ENCODE assay signal across 8 mouse cellular contexts in the genomic region with DNA sequence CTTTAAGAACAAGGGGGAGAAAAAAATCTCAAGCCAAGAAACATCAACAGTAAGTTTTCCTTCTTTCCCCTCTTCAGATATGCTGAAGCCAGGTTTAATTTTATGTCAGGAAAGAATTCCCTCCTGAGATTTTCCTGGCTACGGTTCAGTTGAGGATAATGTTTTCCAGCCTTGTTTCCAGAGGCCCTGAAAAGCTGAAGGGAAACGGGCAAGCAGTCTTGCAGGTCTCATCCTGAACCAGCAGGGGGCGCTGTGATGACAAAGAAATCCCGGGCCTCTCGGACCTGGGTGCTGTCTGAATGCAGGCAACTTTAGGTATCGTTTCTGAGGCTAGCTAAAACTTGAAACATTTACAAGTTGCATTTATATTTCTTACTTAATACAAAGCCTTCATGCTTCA.
DNase-seq lines count a peak whose midpoint lies in the region; ATAC-seq and TF ChIP-seq lines count a peak whose summit lies in the region.

No protein-coding gene starts in this region.

- peak; percentile 77 for TF ChIP-seq CTCF in ES-Bruce4 (IDR thresholded peaks at IDR 0.05; ENCODE audit: low read depth, low read length)

- TF ChIP-seq EP300 in ES-Bruce4 (IDR thresholded peaks at IDR 0.05; ENCODE audit: insufficient read depth, low read depth, low read length), result no peak

- H3K36me3 ChIP-seq in ES-Bruce4 (ENCODE audit: control insufficient read depth, insufficient read depth, low read length, poor library complexity, severe bottlenecking) (no peaks in the 10 kb centered on the region), macrophage (ENCODE audit: inconsistent target) (no peaks in the 10 kb centered on the region)
- H3K36me3 ChIP-seq in forebrain, embryonic 14.5 days (ENCODE audit: control insufficient read depth, insufficient read depth, low read length), result no peaks in the 10 kb centered on the region
- no peaks in the 10 kb centered on the region for H3K36me3 ChIP-seq in hindbrain, embryonic 11.5 days (ENCODE audit: control insufficient read depth, insufficient read depth, low read length)

- no peak for TF ChIP-seq POLR2A in ES-Bruce4 (IDR thresholded peaks at IDR 0.05; ENCODE audit: insufficient read depth, low read length)

- H3K4me2 ChIP-seq in forebrain, embryonic 14.5 days (ENCODE audit: low read length), result no peak overlapping the region
- no peak overlapping the region for H3K4me2 ChIP-seq in hindbrain, embryonic 11.5 days (replicated peaks; ENCODE audit: low read depth, low read length)

- no peaks in the 10 kb centered on the region for H3K27me3 ChIP-seq in ES-Bruce4 (ENCODE audit: control insufficient read depth, insufficient read depth, low read length, poor library complexity, severe bottlenecking)
- H3K27me3 ChIP-seq in forebrain, embryonic 14.5 days (replicated peaks; ENCODE audit: control insufficient read depth, insufficient read depth, low read length), result no peaks in the 10 kb centered on the region
- H3K27me3 ChIP-seq in hindbrain, embryonic 11.5 days (ENCODE audit: control insufficient read depth, insufficient read depth, low read length), result no peaks in the 10 kb centered on the region

- no peaks in the 10 kb centered on the region for H3K4me1 ChIP-seq in ES-Bruce4 (ENCODE audit: control insufficient read depth, insufficient read depth, low read length)
- no peaks in the 10 kb centered on the region for H3K4me1 ChIP-seq in forebrain, embryonic 14.5 days (ENCODE audit: control insufficient read depth, insufficient read depth, low read length)
- no peaks in the 10 kb centered on the region for H3K4me1 ChIP-seq in hindbrain, embryonic 11.5 days (replicated peaks; ENCODE audit: control insufficient read depth, insufficient read depth, low read length)

- 4% methylated on average over 6 of the region's 6 CpGs for WGBS in forebrain, embryonic 14.5 days
- WGBS in hindbrain, embryonic 11.5 days, result 10% methylated on average over 6 of the region's 6 CpGs
- WGBS in macrophage (ENCODE audit: missing documents), result 5% methylated on average over 6 of the region's 6 CpGs

- H3K27ac ChIP-seq in ES-Bruce4 (ENCODE audit: insufficient read depth, low read length) (no peak overlapping the region), macrophage (peak overlapping the region; percentile 21; the same call in 1 of the 2 replicates)
- H3K27ac ChIP-seq in forebrain, embryonic 14.5 days (ENCODE audit: low read depth, low read length), result no peak overlapping the region
- H3K27ac ChIP-seq in hindbrain, embryonic 11.5 days (ENCODE audit: low read depth, low read length), result no peak overlapping the region

- ATAC-seq in forebrain, embryonic 14.5 days, result peak; percentile 81
- peak; percentile 63 for ATAC-seq in hindbrain, embryonic 11.5 days (ENCODE audit: low FRiP score)

- no peaks in the 10 kb centered on the region for H3K79me2 ChIP-seq in macrophage (ENCODE audit: inconsistent target)

- H3K9me3 ChIP-seq in ES-Bruce4 (replicated peaks; ENCODE audit: control insufficient read depth, insufficient read depth, low read length, poor library complexity, severe bottlenecking), result no peaks in the 10 kb centered on the region
- no peaks in the 10 kb centered on the region for H3K9me3 ChIP-seq in forebrain, embryonic 14.5 days (replicated peaks; ENCODE audit: control insufficient read depth, low read length)
- H3K9me3 ChIP-seq in hindbrain, embryonic 11.5 days (ENCODE audit: control insufficient read depth, low read length), result no peaks in the 10 kb centered on the region

- peak; percentile 2 for DNase-seq in c-Kit-negative CD71-positive TER-119-positive erythroid progenitor cells, embryonic 14.5 days (ENCODE audit: low read depth, low spot score)
- peak; percentile 82 for DNase-seq in forebrain, embryonic 14.5 days (ENCODE audit: low spot score)
- peak; percentile 88 for DNase-seq in hindbrain, embryonic 11.5 days (ENCODE audit: low spot score)
- peak; percentile 77 to 85 for DNase-seq in layer of hippocampus, postnatal 14 days (ENCODE audit: low spot score in 2 of 2)
- peak; percentile 55 for DNase-seq in right cerebral cortex, adult 18-20 months
- DNase-seq in urinary bladder, adult 2 months (ENCODE audit: low spot score), result peak; percentile 64

- H3K4me3 ChIP-seq in ES-Bruce4 (ENCODE audit: low read depth, low read length) (no peak overlapping the region), macrophage (ENCODE audit: inconsistent target) (no peak overlapping the region)
- no peak overlapping the region for H3K4me3 ChIP-seq in forebrain, embryonic 14.5 days (ENCODE audit: low read depth, low read length)
- no peak overlapping the region for H3K4me3 ChIP-seq in hindbrain, embryonic 11.5 days (ENCODE audit: low read depth, low read length)

- no peak overlapping the region for H3K9ac ChIP-seq in ES-Bruce4 (ENCODE audit: low read depth, poor library complexity, severe bottlenecking)
- H3K9ac ChIP-seq in forebrain, embryonic 14.5 days (ENCODE audit: low read length), result no peak overlapping the region
- H3K9ac ChIP-seq in hindbrain, embryonic 11.5 days (ENCODE audit: low read depth, low read length), result no peak overlapping the region

Comparison
In these comparisons a context has a peak if more than half of its experiments do, and no peak if none do; other contexts are left out.
1. DNase-seq: peak in every context shown above with its lines; median percentile 88 in hindbrain, embryonic 11.5 days; 82 in forebrain, embryonic 14.5 days; 81 in layer of hippocampus, postnatal 14 days; 64 in urinary bladder, adult 2 months; 55 in right cerebral cortex, adult 18-20 months; 2 in c-Kit-negative CD71-positive TER-119-positive erythroid progenitor cells, embryonic 14.5 days.